Mouse (Mus musculus) heart, adult 2 months (tissue): ENCODE measurements at regions not wholly inside any gene's neighbourhood (a gene's known extent, or its start where the extent isn't known, plus 50 kb on each side); places are given as distances from the start of the nearest gene placed in this dataset.
A peak's percentile ranks its signal among the peaks of the same experiment; 100 is the strongest.

Experiments
- DNase-seq, 2 experiments: peaks; one replicate each; pipeline ENCODE4 v3.0.0; 2021
- H3K27ac ChIP-seq: fragments of 200-600 bp; 2 replicates; pipeline ENCODE4 v1.8.1; 2022
- H3K27me3 ChIP-seq: fragments of 200-500 bp; 2 replicates; pipeline ENCODE4 v1.6.1; 2012; ENCODE audit warnings: mild to moderate bottlenecking, low read length, inconsistent platforms, mixed read lengths; ENCODE audit not compliant: control insufficient read depth, insufficient read depth
- H3K36me3 ChIP-seq: fragments of 200-500 bp; 2 replicates; pipeline ENCODE4 v1.6.1; 2012; ENCODE audit warnings: low read length, inconsistent platforms; ENCODE audit not compliant: control insufficient read depth, insufficient read depth
- H3K4me1 ChIP-seq: fragments of 200-500 bp; 2 replicates; pipeline ENCODE4 v1.6.1; 2011; ENCODE audit warnings: low read length; ENCODE audit not compliant: control insufficient read depth, insufficient read depth
- H3K4me3 ChIP-seq: fragments of 200-600 bp; 2 replicates; pipeline ENCODE4 v1.8.1; 2022
- H3K79me2 ChIP-seq: fragments of 200-500 bp; replicated peaks from 2 replicates; pipeline ENCODE4 v1.6.1; 2012; ENCODE audit warnings: mild to moderate bottlenecking, inconsistent platforms, low read length, moderate library complexity, mixed read lengths; ENCODE audit not compliant: control insufficient read depth, insufficient read depth
- H3K9ac ChIP-seq: fragments of 200-500 bp; 2 replicates; pipeline ENCODE4 v1.6.1; 2012; ENCODE audit warnings: low read depth, mild to moderate bottlenecking, control low read depth, inconsistent platforms, low read length, mixed read lengths
- CTCF ChIP-seq: fragments of 200-600 bp; IDR thresholded peaks from 2 replicates; pipeline ENCODE4 v1.8.1; 2022; ENCODE audit warnings: antibody characterized with exemption, mild to moderate bottlenecking, moderate library complexity
- EP300 ChIP-seq: fragments of 200-500 bp; IDR thresholded peaks from 2 replicates; pipeline ENCODE4 v1.6.1; 2011; ENCODE audit warnings: low read depth, low read length, control low read depth; ENCODE audit not compliant: insufficient read depth
- POLR2A ChIP-seq: fragments of 200-500 bp; IDR thresholded peaks from 2 replicates; pipeline ENCODE4 v1.6.1; 2011; ENCODE audit warnings: mild to moderate bottlenecking, low read depth, low read length, control low read depth; ENCODE audit not compliant: insufficient read depth
- whole genome bisulfite sequencing: fragments of 180-500 bp; shearing (Covaris S2); methylation state at CpG from one replicate; pipeline ENCODE4 v1.1.7; 2018; 5-methylcytosine and 5-hydroxymethylcytosine counted together
- intact Hi-C: fragments of 180-260 bp; cut with DNase I; formaldehyde crosslinking; loops from one replicate; pipeline ENCODE4 v1.15.1; 2025

DNA sequence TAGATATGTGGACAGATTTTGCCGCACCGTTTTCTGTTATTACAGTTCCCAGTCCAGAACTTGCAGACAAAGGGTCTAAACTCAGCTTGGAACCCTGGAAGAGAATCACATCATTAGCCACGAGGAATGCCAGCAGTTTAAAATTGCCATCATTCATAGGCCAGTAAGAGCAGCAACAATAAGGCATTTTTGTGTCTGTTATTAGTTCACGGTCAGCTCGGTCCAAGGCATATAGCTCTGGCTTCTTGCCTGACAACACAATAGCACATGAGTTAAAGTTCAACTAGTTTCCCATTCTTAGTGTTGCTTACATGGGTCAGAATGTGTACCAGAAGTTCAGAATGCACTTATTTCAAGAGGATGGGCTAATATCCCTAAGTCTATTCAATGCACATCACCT is 103.4 kb downstream of the Olig3 start:
- intact Hi-C loops: no loop called here
- DNase-seq: no peak
- 84% methylated on average over 5 of the region's 5 CpGs for WGBS
- Histone ChIP-seq H3K27ac (no peak overlapping the region), H3K27me3 (no peaks in the 10 kb centered on the region), H3K36me3 (no peaks in the 10 kb centered on the region), H3K4me3 (no peak overlapping the region), H3K9ac (no peak overlapping the region), H3K4me1 (no peaks in the 10 kb centered on the region; the same call in 1 of the 2 replicates), H3K79me2 (no peaks in the 10 kb centered on the region)
- TF ChIP-seq POLR2A (no peak), CTCF (no peak), EP300 (no peak)

- H3K79me2 ChIP-seq: no peaks in the 10 kb centered on the region
- H3K4me1 ChIP-seq: no peaks in the 10 kb centered on the region; the same call in 1 of the 2 replicates
- H3K27ac ChIP-seq: no peak overlapping the region
- TF ChIP-seq POLR2A (no peak), CTCF (no peak), EP300 (no peak)
- no peaks in the 10 kb centered on the region for H3K36me3 ChIP-seq
- H3K27me3 ChIP-seq: no peaks in the 10 kb centered on the region
- intact Hi-C loops: no loop called here
- H3K9ac ChIP-seq: no peak overlapping the region
- no peak overlapping the region for H3K4me3 ChIP-seq
- DNase-seq: no peak
- 72% methylated on average over 4 of the region's 4 CpGs for WGBS
These were observed 103.8 kb downstream of the Olig3 start for GRCm38 (mm10) chr10:19460164-19460563.

GRCm38 (mm10) chr10:19463800-19464199 is 107.5 kb downstream of the Olig3 start:
- no peaks in the 10 kb centered on the region for H3K36me3 ChIP-seq
- no peak overlapping the region for H3K27ac ChIP-seq
- intact Hi-C loops: no loop called here
- H3K4me1 ChIP-seq: no peaks in the 10 kb centered on the region; the same call in 1 of the 2 replicates
- WGBS: 61% methylated on average over 3 of the region's 3 CpGs
- DNase-seq: no peak
- H3K27me3 ChIP-seq: no peaks in the 10 kb centered on the region
- TF ChIP-seq POLR2A (no peak), EP300 (no peak)
- no peaks in the 10 kb centered on the region for H3K79me2 ChIP-seq
- H3K4me3 ChIP-seq: no peak overlapping the region
- no peak overlapping the region for H3K9ac ChIP-seq

DNA sequence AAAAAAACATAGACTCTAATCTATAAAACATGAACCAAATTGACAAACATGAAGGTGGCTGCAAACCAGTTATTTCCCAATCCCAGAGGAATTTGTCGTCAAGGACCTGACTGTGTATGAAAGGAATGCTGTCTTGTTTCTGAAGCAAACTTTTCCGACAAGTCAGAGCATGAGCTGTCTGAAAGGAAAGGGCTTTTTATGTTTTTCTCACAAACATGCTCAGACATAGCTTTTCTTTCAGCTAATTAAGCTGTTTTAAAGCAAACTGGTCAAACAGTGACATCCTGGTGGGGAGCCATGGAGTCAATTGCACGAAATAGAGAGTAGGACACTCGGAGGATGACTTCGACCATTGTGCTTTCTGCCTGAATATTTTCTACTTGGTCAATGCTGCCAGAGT is 108.2 kb downstream of the Olig3 start:
- H3K9ac ChIP-seq: no peak overlapping the region
- no peaks in the 10 kb centered on the region for H3K79me2 ChIP-seq
- no peak overlapping the region for H3K4me3 ChIP-seq
- H3K36me3 ChIP-seq: no peaks in the 10 kb centered on the region
- no peak for DNase-seq
- WGBS: 62% methylated on average over 5 of the region's 5 CpGs
- H3K27me3 ChIP-seq: no peaks in the 10 kb centered on the region
- H3K4me1 ChIP-seq: no peaks in the 10 kb centered on the region; the same call in 1 of the 2 replicates
- TF ChIP-seq POLR2A: no peak
- no peak for TF ChIP-seq EP300
- no peak for TF ChIP-seq CTCF
- intact Hi-C loops: no loop called here
- H3K27ac ChIP-seq: no peak overlapping the region

GRCm38 (mm10) chr10:19471349-19472040 is 115.2 kb downstream of the Olig3 start:
- Histone ChIP-seq H3K27ac (no peak overlapping the region), H3K4me3 (no peak overlapping the region), H3K27me3 (no peaks in the 10 kb centered on the region), H3K4me1 (peaks cover 1% of the 10 kb centered on the region; the same call in 1 of the 2 replicates), H3K79me2 (no peaks in the 10 kb centered on the region), H3K36me3 (no peaks in the 10 kb centered on the region), H3K9ac (no peak overlapping the region)
- no peak for DNase-seq
- 70% methylated on average over 9 of the region's 9 CpGs for WGBS
- no peak for TF ChIP-seq POLR2A
- TF ChIP-seq EP300: no peak
- TF ChIP-seq CTCF: no peak
- intact Hi-C loops: no loop called here

DNA sequence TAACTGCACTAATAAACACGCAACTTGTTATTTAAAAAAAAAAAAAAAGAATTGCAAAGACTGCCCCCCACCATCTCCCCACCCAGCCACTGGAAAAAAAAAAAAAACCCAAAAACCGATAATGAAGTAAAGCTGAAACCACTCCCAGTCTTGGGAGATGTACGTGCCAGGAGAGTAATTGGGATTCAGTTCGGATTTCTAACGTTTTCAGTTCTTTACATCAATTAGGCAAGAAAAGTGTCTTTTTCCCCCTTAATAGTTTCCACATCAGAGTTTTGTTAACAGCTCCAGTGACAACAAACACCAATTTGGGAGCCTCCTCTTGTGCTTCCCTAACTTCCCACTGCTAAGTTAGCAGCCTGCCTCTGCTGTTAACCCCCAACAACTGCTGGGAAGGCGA is 115.7 kb downstream of the Olig3 start:
- no peak for DNase-seq
- no peak overlapping the region for H3K9ac ChIP-seq
- intact Hi-C loops: no loop called here
- no peaks in the 10 kb centered on the region for H3K79me2 ChIP-seq
- H3K4me1 ChIP-seq: peaks cover 1% of the 10 kb centered on the region; the same call in 1 of the 2 replicates
- no peak overlapping the region for H3K4me3 ChIP-seq
- TF ChIP-seq EP300: no peak
- TF ChIP-seq CTCF: no peak
- no peak for TF ChIP-seq POLR2A
- H3K27me3 ChIP-seq: no peaks in the 10 kb centered on the region
- H3K36me3 ChIP-seq: no peaks in the 10 kb centered on the region
- WGBS: 54% methylated on average over 6 of the region's 6 CpGs
- peak overlapping the region; percentile 23; the same call in 1 of the 2 replicates for H3K27ac ChIP-seq
